Mouse (Mus musculus): ENCODE data around the gene P4ha3.

P4ha3 gene

GRCm38 (mm10) chr7:100307872-100308653 lies 22.7 kb downstream of the P4ha3 start:
- DNase-seq (ENCODE audit: low spot score) = no peak

DNA sequence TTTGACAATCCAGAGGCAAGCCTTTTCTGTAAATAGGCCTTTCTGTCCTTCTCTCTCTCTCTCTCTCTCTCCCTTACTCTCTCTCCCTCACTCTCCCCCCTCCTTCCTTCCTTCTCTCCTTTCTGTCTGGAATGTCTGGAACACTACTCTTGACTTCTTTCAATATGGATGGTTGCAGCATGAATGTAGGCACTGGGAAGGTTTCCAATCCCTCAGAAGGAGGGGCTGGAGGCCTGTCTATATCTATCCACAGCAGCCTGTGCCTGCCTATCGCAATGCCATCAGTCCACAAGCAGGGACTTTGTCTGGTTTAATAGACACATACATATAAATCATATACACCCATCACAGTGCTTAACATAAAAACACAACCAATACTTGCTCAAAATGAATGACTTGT lies 23.9 kb downstream of the P4ha3 start:
- peak; percentile 24 for DNase-seq (ENCODE audit: low spot score)

- no peak for DNase-seq (ENCODE audit: low spot score)
Observed at GRCm38 (mm10) chr7:100309679-100310078, 24.4 kb downstream of the P4ha3 start.

DNA sequence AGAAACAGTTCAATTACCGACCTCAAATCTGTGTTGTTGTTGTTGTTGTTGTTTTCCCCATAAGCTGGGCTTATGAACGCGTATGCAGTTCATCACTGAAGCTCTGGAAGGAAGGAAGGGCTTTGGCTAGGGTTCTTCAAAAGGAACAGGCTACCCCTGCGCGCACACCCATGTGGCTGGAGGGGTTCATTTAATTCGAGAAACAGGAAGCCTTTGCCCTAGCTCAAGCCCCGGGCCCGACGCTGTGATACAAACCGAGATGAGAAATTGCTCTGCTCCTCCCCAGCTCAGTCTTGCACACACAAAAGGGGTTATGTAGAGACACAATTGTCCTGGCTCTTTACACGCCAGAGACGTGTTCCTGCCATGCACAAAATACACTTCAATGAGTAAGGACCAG lies 25.0 kb downstream of the P4ha3 start:
- DNase-seq (ENCODE audit: low spot score) = no peak

GRCm38 (mm10) chr7:100312716-100313115 lies 27.4 kb downstream of the P4ha3 start:
- no peak for DNase-seq (ENCODE audit: low spot score)

- DNase-seq (ENCODE audit: low spot score) = no peak
Observed at GRCm38 (mm10) chr7:100316924-100317323, 31.6 kb downstream of the P4ha3 start.

DNA sequence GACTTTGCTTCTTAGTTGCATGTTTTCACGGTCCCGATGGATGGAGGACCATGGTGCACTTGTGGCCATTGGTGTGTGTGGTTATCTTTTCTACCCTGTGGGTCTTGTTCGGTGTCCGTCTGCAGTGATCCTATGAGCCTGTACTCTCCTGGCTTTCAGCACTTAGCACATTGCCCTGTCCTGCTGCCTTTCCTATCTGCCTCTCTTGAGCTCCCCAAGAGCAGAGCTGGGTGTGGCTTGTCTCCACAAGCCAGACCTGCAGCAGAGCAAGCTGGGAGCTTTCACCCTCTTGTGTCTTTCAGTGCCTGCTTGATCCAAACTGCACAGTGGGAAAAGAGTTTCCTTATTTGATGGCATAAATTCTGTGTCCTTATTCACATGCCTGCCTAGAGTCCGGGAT lies 32.2 kb downstream of the P4ha3 start:
- DNase-seq (ENCODE audit: low spot score) = no peak

DNA sequence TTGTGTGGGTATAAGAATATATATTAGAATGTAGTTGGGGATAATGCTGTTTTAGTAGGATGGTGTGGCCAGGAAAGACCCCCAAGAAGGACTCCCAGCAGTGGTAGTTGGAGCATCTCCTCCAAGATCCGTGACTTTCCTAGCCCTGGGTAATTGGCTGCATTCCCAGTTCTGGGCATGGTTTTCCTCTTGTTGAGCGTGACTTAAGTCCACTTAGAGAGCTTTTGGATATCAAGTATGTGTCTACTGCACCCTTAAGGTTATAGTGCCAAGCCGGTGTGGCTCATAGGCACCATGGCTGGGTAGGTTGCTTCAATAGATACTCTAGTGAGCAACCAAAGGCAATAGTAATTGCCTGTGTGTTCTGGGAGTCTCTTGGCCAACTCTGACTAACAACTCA lies 38.4 kb downstream of the P4ha3 start:
- DNase-seq (ENCODE audit: low spot score) = no peak

DNA sequence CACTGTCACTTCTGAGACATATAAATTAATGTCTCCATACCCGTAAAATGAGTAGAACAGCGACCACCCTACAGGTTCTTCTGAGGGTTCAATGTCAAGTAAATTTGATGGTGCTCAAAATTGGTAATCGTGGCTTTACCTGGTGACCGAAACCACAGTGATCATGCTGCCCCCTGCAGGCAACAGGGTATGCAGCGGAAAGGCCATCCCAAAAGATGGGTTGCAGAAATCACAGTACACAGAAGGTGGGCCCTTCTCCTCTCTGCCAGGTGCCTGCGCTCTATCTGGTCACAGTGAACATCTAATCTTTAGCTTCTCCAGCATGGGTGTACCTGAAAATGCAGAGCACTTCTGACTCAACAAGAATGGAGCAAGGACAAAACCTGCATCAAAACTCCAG lies 40.2 kb downstream of the P4ha3 start:
- peak; percentile 13 for DNase-seq (ENCODE audit: low spot score)

DNA sequence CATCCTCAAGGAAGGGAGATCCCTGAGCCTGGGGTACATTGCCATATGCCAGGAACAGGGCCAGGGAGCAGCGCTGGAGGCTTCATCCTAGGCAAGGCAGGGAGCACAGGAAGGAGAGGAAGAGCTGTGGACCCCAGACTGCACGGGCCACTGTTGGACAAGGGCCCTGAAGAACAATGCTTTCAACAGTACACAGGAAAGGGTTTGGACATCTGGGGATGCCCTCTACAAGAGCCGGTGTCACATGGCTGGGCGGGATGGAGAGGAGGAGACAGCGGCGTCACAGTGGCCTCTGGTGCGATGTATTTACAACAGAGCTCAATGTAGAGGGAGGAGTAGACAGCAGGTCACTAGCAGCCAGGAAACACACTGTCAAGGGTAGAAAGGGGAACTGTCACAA lies 42.2 kb downstream of the P4ha3 start:
- no peak for DNase-seq (ENCODE audit: low spot score)

GRCm38 (mm10) chr7:100328636-100329035 lies 43.3 kb downstream of the P4ha3 start:
- DNase-seq (ENCODE audit: low spot score) = no peak

DNA sequence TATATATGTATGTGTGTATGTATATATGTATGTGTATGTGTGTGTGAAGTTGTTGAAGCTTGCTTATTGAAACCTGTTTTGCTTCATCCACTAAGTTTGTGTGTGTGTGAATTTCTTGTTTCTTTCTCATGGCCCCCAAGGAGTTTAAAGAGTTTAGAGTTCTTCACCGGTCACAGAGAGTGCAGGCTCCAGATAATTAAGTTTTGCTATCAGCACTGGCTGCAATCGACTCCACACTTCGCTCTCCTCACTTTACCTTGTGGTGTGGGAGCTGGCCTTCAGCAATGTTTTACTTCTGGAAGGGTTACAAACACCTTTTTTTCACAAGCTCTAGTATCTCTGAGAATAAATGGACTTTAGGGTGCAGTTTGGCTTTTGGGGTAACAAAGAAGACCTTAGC lies 45.9 kb downstream of the P4ha3 start:
- no peak for DNase-seq (ENCODE audit: low spot score)

GRCm38 (mm10) chr7:100335921-100336320 lies 50.6 kb downstream of the P4ha3 start:
- no peak for DNase-seq (ENCODE audit: low spot score)

GRCm38 (mm10) chr7:100354984-100355383 lies 69.7 kb downstream of the P4ha3 start:
- DNase-seq (ENCODE audit: low spot score) = no peak

- no peak for DNase-seq (ENCODE audit: low spot score)
Observed at GRCm38 (mm10) chr7:100356324-100356723, 71.0 kb downstream of the P4ha3 start.

DNA sequence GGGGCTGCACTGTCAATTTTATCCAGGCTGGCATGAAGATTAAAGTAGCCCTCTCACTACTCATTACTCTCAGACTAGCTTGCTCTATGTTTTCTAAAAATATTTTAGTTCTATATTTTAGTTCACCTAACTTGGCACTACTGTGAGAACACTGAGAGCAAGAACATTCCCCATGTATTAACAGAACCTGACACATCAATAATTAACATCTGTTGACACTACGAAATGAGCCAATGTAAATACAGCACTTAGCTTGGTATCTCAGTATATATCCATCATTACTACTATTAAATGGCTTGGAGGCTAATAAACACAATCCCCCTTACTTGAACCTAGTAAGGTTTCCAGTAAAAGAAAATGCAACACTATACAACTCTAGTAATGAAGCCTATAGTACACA lies 71.4 kb downstream of the P4ha3 start:
- no peak for DNase-seq (ENCODE audit: low spot score)

DNA sequence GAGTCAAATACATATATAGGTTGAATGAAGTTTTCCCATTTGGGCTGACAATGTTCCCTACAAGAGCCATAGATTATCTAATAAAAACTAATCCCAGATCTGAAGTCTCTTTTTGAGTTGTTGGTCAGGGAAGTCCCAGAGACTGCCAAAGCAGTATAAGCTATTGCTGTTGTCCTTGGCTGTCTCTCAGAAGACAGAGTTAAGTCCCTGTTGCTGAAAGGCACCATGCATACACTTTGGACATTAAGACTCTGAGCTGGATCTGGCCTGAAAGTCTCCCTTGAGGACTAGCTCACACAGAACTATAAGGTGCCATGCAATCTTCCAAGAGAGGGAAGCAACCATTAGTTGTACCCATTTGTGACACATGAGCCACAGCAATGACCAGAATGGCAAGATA lies 72.5 kb downstream of the P4ha3 start:
- peak; percentile 37 for DNase-seq (ENCODE audit: low spot score)

GRCm38 (mm10) chr7:100363162-100363561 lies 77.8 kb downstream of the P4ha3 start:
- no peak for DNase-seq (ENCODE audit: low spot score)

DNA sequence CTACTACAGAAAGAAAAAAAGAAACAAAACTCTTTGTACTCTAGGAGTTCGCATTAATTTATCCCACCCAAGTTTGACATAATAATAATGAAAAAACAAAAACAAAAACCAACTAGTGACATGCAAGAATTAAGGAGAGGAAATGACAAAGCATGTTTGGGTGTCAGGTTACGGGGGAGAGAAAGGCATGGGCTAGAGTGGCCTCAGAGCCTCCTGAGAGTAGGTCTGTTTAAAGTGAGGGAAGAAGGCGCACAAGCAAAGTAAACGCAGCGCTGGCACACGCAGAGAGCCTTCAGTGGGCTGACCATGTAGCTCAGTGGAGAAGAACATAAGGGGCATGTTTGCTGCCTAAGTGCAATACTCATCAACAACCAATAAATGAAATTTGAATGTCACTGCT lies 79.6 kb downstream of the P4ha3 start:
- DNase-seq (ENCODE audit: low spot score) = no peak
